Mouse (Mus musculus): ENCODE results near the gene Gpr3.

Gpr3 gene

DNA sequence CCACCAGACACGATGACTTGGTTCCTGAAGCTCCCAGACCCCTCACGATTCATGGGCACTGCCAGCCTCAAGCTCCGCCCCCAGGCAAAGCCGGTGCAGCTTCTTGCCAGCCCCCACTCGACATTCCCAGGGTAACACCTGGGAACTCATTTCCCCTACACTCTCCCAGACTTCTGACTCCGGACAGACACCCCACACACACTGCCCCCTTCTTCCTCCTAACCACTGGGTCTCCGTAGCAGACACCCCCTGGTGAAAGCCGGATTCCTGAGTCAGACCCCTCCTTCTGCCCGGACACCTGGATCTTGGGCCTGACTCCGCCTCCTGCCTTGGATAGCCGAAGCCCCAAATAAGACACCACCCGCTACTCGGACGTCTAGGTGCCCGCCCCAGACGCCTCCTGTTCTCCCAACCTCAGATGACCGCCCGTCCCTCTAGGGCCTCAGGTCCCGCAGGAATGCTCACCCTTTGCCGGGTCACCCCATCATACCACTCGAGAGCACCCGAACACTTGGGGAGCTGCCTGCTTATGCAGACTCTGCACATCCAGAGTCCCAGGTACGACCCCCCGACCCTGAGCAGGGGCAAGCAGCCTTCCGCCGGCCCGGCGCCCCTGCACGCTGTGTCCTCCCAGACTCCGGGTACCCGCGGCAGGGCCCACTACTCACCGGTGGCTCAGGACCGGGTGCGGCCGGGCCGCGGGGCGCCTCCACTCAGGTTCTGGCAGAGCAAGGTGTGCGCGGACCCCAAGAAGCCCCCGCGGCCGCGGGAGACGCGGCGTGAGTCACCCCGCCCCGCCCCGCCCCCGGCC lies at the start of gene Gpr3, which contains the start of gene Cd164l2:
Gene Gpr3, minus strand, starts transcription at position 786 of the 811 bp plus-strand sequence.
Gene Cd164l2, plus strand, starts transcription at position 381 of the 811 bp plus-strand sequence.
- no peak for DNase-seq (ENCODE audit: extremely low read depth, low read depth)

DNA sequence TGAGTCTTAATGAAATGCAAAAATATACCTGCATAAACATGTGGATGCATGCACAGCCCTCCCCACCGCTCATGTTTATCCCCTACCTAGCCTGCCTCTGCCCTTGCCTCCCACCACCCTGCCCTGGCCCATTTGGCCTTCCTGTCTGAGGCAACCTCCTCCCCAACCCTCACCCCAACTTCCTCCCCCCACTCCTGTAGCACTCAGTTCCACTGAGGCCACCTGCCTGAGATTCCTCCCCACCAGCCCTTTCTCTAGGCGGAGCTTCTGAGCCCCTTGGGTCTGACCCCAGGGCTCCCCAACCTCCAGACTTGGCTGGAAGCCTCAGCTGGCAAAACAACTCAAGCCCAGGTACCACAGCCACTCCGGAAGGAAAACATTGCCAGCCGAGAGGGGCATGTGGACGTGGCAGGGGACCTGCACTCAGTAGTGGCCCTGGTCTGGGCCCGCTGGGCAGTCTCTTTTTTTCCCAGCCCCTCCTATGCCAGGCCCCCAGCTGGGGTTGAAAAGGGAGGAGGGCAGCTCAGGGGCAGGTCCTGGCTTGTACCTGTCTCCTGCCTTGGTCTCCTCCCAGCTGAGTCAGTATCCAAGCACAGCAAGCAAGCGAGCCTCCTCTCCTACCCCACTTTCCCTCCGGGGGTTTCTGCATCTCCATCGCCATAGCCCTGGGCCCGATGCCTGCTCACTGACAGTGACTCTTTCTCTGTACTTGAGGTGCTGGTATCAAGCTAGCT lies 49.5 kb upstream of the Gpr3 start:
- DNase-seq (ENCODE audit: extremely low read depth, low read depth) = no peak

DNA sequence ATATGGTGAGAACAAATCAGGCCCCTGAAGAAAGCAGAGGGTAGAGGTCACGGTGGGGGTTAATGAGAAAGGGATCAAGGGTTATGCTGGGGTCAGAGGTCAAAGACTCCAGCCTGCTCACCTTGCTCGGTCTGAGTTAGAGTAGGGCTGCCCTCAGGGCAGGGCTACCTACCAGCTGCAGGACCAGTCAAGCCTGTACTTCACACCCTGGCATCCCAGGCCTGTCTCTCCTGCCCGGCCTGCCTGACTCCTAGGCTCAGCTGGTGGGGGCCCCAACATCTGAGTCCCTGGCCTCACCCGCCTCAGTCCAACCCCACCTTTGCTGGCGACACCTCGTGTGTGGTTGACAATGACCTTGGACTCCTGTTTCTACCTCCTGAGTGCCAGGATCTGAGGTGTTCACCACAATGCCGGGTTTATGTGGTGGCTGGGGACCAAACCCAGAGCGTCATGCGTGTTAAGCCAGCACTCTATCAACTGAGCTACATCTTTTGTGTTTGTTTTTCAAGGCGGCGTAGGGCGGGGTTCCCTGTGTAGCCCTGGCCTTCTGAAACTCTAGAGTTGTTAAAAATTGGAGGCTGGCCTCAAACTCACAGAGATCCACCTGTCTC lies 45.6 kb upstream of the Gpr3 start:
- no peak for DNase-seq (ENCODE audit: extremely low read depth, low read depth)

DNA sequence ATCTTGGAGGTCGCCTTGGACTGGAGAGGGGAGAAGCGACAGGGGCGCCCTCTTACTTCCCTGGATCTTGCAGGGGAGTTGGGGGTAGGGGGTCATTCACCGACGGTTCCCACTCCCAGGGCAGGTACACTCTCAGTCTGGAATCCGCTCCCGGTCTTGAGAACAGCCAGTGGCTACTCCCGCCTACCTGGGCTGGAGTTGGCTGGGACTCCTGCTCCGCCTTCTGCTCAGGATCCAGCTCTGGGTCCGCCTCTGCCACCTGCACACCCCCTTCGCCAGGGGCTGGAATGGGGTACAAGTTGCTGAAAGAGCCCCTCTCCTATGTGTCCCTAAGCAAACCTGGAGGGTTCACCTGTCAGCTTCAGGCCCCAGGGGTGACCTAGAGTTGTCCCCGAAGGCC lies 44.9 kb upstream of the Gpr3 start:
- no peak for DNase-seq (ENCODE audit: extremely low read depth, low read depth)

DNA sequence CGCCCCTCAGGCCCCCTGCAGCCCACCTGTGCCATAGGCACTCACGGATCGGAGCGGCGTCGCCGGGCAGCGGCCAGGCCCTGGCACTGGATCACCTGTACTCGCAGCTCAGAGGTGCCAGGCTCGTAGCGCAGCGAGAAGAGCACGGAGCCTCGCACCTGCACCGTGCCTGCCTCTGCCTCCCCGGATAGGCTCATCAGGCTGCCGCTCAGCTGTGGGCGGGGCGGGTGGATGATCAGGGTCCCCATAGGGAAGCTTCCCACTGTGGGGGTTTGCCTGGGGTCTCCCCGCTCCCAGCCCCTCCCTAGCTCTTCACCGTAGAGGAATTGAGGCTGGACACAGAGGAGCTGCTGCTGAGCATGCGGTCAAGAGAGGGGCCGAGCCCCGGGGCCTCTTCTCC lies 44.5 kb upstream of the Gpr3 start:
- no peak for DNase-seq (ENCODE audit: extremely low read depth, low read depth)

DNA sequence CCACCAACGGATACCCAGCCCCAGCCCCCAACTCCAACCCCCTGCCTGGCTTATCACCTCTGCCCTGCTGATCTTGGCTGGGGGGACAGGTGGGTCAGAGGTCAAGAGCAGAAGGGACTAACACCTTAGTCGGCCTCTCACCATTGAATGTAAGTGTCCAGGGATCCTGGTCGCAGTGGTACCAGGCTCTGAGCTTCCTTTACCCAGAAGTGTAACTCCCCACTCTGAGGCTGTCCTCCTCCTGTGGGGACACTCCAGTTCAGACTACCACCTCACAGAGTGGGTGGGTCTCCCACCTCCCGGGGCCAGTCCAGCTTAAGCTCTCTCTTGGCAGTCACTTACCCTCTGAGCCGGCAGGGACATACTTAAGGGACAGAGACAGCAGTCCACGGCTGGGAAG lies 43.1 kb upstream of the Gpr3 start:
- no peak for DNase-seq (ENCODE audit: extremely low read depth, low read depth)

DNA sequence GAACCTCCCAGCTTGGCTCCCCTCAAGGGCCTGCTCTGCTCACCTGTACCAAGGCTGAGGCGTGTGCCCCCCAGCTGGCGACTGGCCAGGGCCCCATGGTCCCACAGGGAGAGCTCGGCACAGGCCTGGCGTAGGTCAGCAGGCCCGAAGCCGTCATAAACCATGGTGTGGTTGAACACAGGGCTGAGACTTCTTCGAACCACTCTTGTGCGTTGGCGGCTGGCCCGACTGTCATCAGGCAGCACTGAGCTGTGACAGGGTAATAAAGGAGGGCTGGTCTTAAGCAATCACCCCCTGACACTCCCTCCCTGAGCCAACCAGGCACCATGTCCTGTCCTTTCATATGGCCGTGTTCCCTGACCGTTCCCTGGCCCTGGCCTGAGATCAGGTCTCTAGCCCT lies 41.1 kb upstream of the Gpr3 start:
- no peak for DNase-seq (ENCODE audit: extremely low read depth, low read depth)

DNA sequence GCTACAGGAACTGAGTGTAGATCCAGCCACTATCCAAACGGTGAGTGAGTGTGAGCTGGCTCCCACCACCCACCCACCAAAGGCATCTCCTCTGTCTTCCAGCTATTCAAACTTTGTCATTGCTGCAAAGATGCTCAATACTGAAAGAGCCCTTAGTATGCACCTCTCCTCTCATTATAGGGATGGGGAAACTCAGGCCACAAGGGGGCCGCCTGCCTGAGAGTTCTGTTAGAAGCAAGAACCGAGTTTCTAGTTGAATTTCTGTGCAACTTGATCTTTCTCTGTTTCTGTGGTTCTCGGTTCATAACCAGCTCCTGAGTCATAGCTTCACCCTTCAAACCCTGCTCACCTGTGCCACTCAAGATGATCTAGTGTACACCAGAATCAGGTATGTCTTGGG lies 39.8 kb upstream of the Gpr3 start:
- DNase-seq (ENCODE audit: extremely low read depth, low read depth) = no peak

DNA sequence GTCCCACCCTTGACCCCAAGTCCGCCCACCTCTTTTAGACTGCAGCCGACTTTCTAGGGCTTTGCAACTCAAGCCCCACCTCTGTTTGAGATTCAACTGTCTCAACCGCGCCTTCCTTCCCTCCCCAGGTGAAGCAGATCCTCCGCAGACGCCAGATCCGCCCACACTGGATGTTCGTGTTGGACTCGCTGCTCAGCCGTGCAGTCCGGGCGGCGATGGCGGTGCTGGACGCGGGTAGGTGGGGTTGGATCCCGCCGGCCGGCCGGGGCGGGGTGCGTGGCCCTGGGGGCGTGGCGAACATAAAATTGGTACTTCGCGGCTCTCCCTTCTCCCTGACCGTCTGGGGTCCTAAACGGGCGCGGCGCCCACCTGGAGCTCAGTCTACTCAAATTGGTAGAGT lies 38.9 kb upstream of the Gpr3 start:
- no peak for DNase-seq (ENCODE audit: extremely low read depth, low read depth)

DNA sequence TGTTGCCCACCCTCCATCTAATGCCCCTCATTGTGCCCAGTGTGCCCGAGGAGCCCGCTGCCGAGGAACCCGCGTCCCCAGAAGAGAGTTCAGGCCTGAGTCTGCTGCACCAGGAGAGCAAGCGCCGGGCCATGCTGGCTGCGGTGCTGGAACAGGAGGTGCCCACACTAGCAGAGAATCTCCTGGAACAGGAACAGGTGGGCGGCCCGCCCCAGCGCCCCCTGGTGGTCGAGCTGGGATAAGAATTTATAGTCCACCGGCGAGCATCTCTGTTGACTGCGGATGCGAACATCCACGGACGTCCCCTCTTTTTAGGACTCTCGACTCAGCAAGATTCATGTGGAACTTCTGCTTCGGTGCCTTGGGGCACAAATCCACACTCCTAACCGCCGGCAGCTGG lies 38.3 kb upstream of the Gpr3 start:
- DNase-seq (ENCODE audit: extremely low read depth, low read depth) = no peak

DNA sequence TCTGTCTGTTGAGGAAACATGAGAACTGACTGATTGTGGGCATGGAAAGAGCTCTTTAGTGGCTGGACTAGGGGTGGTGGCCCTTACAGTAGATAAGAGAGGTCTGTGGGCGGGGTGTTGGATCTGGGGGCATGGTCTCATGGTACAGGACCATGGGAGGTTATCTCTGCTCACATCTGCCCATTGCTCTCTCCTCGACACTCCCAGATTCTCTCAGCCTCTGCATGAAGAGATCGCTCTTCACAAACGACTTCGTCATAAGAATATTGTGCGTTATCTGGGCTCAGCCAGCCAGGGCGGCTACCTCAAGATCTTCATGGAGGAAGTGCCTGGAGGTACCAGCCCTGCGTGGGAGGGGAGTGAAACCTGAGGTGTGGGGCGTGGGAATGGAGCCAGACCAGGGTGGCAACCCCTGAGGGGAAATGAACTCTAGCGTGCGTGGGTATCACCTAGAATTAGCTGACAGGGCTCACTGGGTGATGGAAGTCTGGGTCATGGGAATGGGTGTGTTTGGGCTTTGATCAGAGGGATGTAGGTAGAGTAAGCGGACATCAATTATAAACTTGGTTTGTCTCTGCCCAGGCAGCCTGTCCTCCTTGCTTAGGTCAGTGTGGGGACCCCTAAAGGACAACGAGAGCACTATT lies 35.6 kb upstream of the Gpr3 start:
- DNase-seq (ENCODE audit: extremely low read depth, low read depth) = peak; percentile 90

DNA sequence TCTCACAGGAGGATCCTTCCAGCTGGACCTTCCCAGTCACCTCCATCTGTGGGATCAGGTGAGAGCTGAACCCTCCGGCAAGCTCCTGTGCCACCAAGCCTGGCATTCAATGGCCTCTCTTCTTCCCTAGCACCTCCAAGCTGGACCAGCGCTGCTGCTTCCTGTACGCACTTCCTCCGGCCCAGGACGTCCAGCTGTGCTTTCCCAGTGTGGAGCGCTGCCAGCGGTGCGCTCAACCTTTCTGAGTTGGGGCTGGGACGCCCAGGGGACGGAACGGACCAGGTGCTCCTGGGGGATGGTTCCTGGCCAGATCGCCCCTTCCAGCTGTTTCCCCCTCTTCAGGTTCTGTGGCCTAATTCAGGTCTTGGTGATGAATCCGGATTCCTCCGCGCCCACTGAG lies 34.7 kb upstream of the Gpr3 start:
- DNase-seq (ENCODE audit: extremely low read depth, low read depth) = no peak

DNA sequence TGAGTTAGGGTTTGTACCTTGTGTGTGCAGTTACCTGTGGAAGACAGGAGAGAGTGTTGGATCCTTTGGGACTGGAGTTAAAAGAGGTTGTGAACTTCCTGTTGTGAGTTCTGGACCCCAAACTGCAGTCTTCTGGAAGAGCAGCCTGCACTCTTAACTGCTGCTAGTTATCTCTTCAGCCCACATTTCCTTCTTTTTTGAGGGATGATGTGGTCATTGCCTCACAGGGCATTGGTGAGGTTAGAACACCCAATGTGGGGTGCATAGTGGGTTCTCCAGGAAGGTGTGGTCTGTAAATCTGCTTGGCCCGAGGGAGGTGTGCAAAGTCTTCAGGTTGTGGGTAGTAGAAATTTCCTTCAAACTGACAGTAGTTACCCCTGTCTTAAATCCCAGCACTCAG lies 32.0 kb upstream of the Gpr3 start:
- peak; percentile 77 for DNase-seq (ENCODE audit: extremely low read depth, low read depth)

DNA sequence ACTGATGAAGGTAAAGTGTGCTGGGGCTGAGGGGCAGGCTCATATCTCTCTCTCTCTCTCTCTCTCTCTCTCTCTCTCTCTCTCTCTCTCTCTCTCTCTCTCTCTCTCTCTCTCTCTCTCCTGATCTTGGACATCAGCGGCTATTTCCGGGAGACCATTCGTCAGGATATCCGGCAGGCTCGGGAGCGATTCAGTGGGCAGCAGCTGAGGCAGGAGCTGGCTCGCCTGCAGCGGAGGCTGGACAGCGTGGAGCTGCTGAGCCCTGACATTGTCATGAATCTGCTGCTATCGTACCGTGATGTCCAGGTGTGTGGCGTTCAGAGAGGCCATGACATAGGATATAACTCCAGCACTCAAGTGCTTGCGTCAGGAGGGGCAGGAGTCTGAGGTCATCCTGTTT lies 31.2 kb upstream of the Gpr3 start:
- DNase-seq (ENCODE audit: extremely low read depth, low read depth) = no peak

DNA sequence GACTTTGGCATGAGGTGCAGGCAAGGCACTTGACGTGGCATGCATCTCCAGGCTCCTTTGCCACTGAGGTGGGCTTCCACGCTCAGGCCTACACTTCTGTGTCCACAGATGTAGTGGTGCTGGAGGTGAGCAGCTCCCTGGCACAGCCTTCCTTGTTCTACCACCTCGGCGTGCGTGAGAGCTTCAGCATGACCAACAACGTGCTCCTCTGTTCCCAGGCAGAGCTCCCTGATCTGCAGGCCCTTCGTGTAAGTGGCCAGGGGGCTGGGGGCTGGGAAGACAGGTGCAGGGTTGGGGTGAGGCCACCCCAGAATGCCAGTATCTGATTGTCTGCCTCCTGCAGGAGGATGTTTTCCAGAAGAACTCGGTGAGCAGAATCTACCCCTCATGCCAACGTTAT lies 30.4 kb upstream of the Gpr3 start:
- no peak for DNase-seq (ENCODE audit: extremely low read depth, low read depth)

DNA sequence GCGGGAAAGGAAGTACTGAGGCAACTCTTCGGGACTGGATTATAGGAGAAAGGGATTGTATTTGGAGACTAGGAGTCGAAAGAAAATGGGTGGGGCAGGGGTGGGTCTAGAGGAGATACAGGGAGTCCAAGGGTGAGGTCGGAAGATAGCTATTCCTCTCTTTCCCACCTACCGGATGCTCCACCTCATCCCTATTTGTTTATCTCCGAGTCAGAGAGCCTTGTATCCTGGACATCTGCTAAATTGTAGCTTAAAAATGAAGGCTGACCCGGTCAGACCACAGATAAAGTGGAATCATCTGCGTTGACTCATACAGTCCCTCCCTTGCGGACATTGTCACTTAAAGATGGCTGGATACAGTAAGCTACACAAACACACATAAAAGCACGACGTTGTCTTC lies 29.6 kb upstream of the Gpr3 start:
- peak; percentile 31 for DNase-seq (ENCODE audit: extremely low read depth, low read depth)

DNA sequence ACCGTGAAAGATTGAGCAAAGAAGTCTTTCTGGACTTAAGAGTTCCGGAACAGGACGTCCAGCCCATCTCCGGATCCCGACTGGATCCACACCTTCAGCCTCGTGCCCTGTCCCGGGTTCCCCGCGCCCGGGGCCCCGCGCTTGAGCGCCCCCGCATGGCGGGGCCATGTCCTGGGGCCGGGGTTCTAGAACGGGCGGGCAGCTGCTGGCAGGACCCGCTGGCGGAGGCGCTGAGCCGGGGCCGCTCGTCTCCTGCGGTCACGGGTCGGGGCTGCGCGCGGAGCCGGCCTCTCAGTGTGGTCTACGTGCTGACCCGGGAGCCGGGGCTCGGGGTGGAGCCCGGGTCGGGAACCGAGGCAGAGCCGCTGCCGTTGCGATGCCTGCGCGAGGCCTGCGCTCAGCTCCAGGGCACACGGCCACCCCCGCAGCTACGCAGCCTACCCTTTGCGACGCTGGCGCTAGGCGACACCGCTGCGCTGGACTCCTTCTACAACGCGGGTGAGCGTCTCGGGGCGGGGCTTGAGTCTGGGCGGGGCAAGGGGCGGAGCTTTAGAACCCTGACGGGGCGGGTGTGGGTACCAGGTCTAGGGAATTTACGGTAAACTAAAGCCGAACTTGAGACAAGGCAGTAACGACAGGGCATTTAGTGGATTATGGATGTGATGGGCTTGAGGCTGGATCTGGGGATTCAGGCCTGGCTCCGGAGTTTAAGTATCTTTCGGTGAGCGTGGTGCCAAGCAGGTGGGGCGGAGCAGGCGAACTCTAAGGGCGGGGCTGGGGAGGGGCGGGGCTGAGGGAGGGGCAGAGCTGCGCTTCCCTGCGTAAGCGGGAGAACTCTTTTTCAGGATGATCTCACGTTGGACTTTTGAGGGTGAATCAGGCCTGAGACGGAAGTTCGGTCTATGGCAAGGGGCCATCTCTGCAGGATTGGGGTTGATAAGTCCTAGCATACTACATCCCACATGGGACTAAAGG lies 28.9 kb upstream of the Gpr3 start:
- DNase-seq (ENCODE audit: extremely low read depth, low read depth) = peak; percentile 89

DNA sequence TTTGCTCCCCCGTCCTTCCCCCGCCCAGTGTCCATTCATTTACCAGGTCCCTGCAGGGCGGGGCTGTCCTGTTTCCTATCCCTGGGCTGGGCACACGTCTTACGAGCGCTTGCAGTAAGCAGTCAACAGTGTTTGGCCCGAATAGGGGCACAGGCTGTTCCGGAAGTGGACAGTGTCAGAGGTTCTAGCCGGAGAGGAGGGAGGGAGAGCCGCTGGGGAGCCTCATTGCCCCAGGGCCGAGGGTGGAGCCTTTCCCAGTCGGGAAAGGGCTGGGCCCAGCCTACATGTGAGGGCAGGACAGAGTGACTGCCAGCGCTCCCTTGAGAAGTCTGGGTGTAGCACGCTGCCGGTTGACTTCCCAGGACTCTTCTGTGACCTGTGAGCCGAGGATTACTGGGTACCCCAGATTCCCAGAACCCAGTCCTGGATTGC lies 28.2 kb upstream of the Gpr3 start, which contains the start of gene Map3k6:
Gene Map3k6, plus strand, starts transcription at position 329 of the 432 bp plus-strand sequence.
- DNase-seq (ENCODE audit: extremely low read depth, low read depth) = peak; percentile 36

DNA sequence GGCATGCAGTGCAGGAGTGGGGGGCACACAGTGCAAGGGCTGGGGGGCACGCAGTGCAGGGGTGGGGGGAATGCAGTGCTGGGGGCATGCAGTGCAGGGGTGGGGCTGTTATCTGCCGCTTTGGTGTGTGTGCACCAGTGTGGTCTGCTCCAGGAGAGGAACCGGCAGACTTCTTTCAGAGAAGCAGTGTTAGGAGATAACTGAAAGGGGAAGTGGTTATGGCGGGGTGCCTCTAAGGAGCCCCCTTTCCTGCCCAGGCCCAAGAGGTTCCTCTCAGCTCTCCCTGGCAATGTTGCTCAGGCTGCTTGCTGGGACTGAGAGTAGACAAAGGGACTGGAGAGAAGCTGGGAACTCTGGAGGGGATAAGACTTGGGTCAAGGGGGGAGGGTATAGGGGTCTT lies 25.6 kb upstream of the Gpr3 start:
- DNase-seq (ENCODE audit: extremely low read depth, low read depth) = peak; percentile 97

DNA sequence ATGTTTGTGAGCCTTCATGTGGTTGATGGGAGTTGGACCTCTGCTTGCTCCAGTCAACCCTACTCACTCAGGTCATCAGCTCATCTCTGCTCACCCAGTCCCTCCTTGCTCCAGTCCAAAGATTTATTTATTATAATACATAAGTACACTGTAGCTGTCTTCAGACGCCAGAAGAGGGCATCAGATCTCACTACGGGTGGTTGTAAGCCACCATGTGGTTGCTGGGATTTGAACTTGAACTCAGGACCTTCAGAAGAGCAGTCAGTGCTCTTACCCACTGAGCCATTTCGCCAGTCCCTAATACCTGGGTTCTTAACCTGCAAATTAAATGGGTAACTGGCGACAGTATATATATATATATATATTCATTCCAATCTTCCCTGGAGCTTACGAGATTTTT lies 23.1 kb upstream of the Gpr3 start:
- DNase-seq (ENCODE audit: extremely low read depth, low read depth) = no peak

DNA sequence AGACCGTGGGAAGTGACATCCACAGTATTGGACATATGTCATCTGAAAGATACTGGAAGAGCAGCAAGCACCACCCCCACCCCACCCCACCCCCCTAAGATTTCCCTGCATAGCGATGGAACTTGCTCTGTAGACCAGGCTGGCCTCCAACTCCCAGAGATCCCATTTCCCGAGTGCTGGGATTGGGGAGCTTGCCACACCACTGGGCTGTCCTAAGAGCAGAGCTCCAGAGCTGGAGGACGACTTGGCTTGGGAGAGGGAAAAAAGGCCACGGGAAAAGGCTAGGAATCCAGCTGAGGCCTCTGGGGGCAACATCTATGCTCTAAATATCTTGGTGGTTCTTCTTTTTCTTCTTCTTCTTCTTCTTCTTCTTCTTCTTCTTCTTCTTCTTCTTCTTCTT lies 22.4 kb upstream of the Gpr3 start:
- no peak for DNase-seq (ENCODE audit: extremely low read depth, low read depth)

Measured in MEL-GATA-1-ER (cell line).